Mouse (Mus musculus) liver, embryonic 14.5 days (tissue): Measurements from ENCODE around the gene Rpl15. TPM values are rescaled to one million over a fixed set of nuclear protein-coding genes. Genes with fewer than 3 reads are reported as not detected.

Experiments
- ATAC-seq: fragments of 200-750 bp; cut with Nextera tagmentation; 2 replicates; pipeline ENCODE4 v1.8.0; 2017; ENCODE audit warnings: moderate number of reproducible peaks, mild to moderate bottlenecking, moderate library complexity; ENCODE audit not compliant: insufficient read depth
- DNase-seq, 3 experiments: peaks; one replicate each; pipeline ENCODE4 v3.0.0-alpha.2; 2012 to 2013; ENCODE audit warnings: low read depth in 3 of 3, low spot score in 3 of 3
- H3K27ac ChIP-seq: fragments of 300-500 bp; sonication (generic); 2 replicates; pipeline ENCODE4 v1.5.1; 2014; ENCODE audit warnings: moderate library complexity, mild to moderate bottlenecking, control low read depth, inconsistent platforms
- H3K27me3 ChIP-seq: fragments of 300-500 bp; sonication (generic); 2 replicates; pipeline ENCODE4 v1.6.1; 2014; ENCODE audit warnings: mild to moderate bottlenecking, low read length, moderate library complexity; ENCODE audit not compliant: control insufficient read depth, insufficient read depth
- H3K36me3 ChIP-seq: fragments of 300-500 bp; sonication (generic); replicated peaks from 2 replicates; pipeline ENCODE4 v1.6.1; 2014; ENCODE audit warnings: low read depth; ENCODE audit not compliant: control insufficient read depth, insufficient read depth
- H3K4me1 ChIP-seq, 2 experiments: fragments of 200-500 bp in 1 of 2; fragments of 300-500 bp in 1 of 2; sonication (generic) in 1 of 2; replicated peaks; 2 replicates each; pipeline ENCODE4 v1.6.1; 2012 to 2014; ENCODE audit warnings: antibody characterized with exemption in 1 of 2, inconsistent platforms in 1 of 2, low read length in 1 of 2; ENCODE audit not compliant: control insufficient read depth in 2 of 2, insufficient read depth in 2 of 2
- H3K4me2 ChIP-seq: fragments of 300-500 bp; sonication (generic); 2 replicates; pipeline ENCODE4 v1.6.1; 2014; ENCODE audit warnings: low read depth, mild to moderate bottlenecking, control low read depth, moderate library complexity
- H3K4me3 ChIP-seq, 2 experiments: fragments of 200-500 bp in 1 of 2; fragments of 300-500 bp in 1 of 2; sonication (generic) in 1 of 2; 2 replicates each; pipeline ENCODE4 v1.5.1; 2012 to 2014; ENCODE audit warnings: low read depth in 2 of 2, low read length in 2 of 2, mild to moderate bottlenecking in 2 of 2, control low read depth in 1 of 2, inconsistent platforms in 1 of 2, moderate library complexity in 1 of 2; ENCODE audit not compliant: insufficient read depth in 1 of 2
- H3K9ac ChIP-seq: fragments of 300-500 bp; sonication (generic); replicated peaks from 2 replicates; pipeline ENCODE4 v1.6.1; 2014; ENCODE audit warnings: mild to moderate bottlenecking, control low read depth, moderate library complexity
- H3K9me3 ChIP-seq: fragments of 300-500 bp; sonication (generic); 2 replicates; pipeline ENCODE4 v1.6.1; 2016; ENCODE audit warnings: low read length, mixed read lengths; ENCODE audit not compliant: control insufficient read depth
- CTCF ChIP-seq: IDR thresholded peaks from 2 replicates; pipeline ENCODE4 v1.5.1; 2016; ENCODE audit warnings: antibody characterized with exemption, low read depth, control low read depth
- EP300 ChIP-seq: IDR thresholded peaks from 2 replicates; pipeline ENCODE4 v1.6.1; 2016; ENCODE audit warnings: antibody characterized with exemption, low read depth
- WGBS: fragments of 180-500 bp; shearing (Covaris S2); extraction: QIAGEN DNeasy Blood & Tissue Kit; methylation state at CpG from one replicate; pipeline ENCODE4 v1.1.7; 2014; ENCODE audit not compliant: insufficient replicate concordance; 5-methylcytosine and 5-hydroxymethylcytosine counted together
- polyA plus RNA-seq, 2 experiments: library from polyadenylated mRNA; depleted of rRNA in 1 of 2; stranded (reverse) in 1 of 2; unstranded in 1 of 2; fragments of >200 nt; fragmentation: Nextera tagmentation in 1 of 2; extraction: Ambion mirVana in 1 of 2; gene quantifications; 2 replicates each; pipeline versions ENCODE4 v1.2.1 to v1.2.3; 2012 to 2014

Gene Rpl15
- 372 and 626 TPM in 2 replicates for polyA plus RNA-seq (2012; rRNA removed)
- 382 and 390 TPM in 2 replicates for polyA plus RNA-seq (2014; fragmentation: Nextera tagmentation; extraction: Ambion mirVana)

DNA sequence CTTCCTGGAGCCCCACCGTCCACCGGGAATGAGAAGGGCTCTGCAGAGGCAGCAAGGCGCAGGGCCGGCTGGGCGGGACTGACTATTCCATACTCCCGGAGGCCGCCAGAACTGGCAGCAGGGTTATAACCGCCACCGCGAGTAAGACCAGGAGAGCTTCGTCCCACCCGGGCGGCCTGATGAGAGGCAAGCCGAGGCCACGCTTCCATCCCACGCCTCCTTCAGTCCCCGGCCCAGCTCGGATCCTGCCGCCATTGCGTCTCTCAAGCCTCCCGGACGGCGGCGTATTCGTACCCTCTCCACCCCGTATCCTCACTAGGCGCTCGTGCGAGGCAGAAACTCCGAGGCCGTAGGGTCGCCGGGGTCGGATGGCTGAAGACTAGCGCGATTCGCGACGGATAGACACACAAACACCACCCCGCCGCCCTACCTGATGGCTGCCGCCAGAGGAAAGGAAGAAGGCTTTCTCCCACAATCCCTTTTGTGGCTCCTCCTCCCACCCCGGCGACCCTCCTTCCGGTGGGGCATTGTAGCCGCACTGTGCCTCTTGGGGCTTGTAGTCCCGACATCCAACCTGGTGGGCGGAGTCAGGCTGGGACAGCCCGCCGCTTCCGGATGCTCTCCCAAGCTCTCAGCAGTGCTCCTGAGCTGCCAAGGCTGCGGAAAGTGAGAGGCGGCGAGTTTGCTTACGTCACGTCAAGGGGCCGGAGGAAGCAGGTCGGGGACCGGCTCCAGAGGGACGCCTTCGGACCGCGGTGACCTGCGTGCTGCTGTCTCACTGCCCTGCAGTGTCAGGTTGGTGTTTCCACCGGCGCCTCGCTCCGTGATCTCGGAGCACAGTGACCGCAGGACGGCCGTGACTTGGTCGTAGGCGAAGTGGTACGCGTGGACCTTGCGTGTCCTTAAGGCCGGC is at the start of gene Rpl15, which contains the start of gene Nkiras1:
Gene Rpl15, minus strand, starts transcription at position 863 of the 913 bp plus-strand sequence.
Gene Nkiras1, plus strand, starts transcription at position 608 of the 913 bp plus-strand sequence.
- Histone ChIP-seq H3K27ac (peak within 1 kb of the TSS; percentile 69), H3K4me3 (peak within 1 kb of the TSS; percentile 79 to 89), H3K36me3 (peaks cover 28% of the 10 kb centered on the region), H3K4me2 (peak within 1 kb of the TSS; percentile 76), H3K27me3 (no peaks in the 10 kb centered on the region), H3K4me1 (peaks cover 4 to 8% of the 10 kb centered on the region in 2 experiments; a peak in 3 of 4 replicates), H3K9me3 (no peaks in the 10 kb centered on the region), H3K9ac (peak within 1 kb of the TSS; percentile 84)
- WGBS, result under 1% methylated on average over 78 of the region's 78 CpGs
- no peak for TF ChIP-seq EP300
- TF ChIP-seq CTCF, result peak; percentile 41; the same call in 1 of the 2 replicates
- ATAC-seq (peak; percentile 100), DNase-seq (peak; percentile 95 to 97 (median 96))

- Histone ChIP-seq H3K9me3 (no peaks in the 10 kb centered on the region), H3K36me3 (no peaks in the 10 kb centered on the region), H3K4me2 (no peak overlapping the region), H3K9ac (no peak overlapping the region), H3K4me3 (no peak overlapping the region), H3K4me1 (0 out of 4 replicates have a peak, but pooled peaks cover 0 to 3% of the 10 kb centered on the region in 2 experiments), H3K27ac (no peak overlapping the region), H3K27me3 (no peaks in the 10 kb centered on the region)
- DNase-seq (no peak), ATAC-seq (no peak)
- no peak for TF ChIP-seq EP300
- no peak for TF ChIP-seq CTCF
- WGBS, result 62% methylated on average over 11 of the region's 11 CpGs
Observed at GRCm38 (mm10) chr14:18317457-18318411, 46.5 kb upstream of the Rpl15 start.

DNA sequence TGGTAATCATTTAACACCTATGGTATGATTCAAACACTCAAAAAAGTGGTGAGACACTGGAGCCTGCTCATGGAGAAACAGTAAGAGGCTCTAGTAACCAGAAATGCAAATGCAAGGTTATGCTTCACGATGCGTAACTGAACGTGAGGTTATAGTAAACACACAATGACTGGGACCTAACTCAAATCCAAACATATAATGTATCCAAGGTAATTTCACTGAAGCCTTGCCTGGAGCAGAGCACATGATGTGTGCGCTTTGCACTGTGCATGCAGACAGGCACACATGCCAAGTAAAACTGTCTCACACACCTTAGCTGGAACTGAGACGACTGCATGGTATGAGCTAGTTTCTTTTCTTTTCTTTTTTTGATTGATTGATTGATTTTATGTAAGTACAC is 33.0 kb upstream of the Rpl15 start:
- Histone ChIP-seq H3K9ac (no peak overlapping the region), H3K4me2 (no peak overlapping the region), H3K27me3 (no peaks in the 10 kb centered on the region), H3K27ac (no peak overlapping the region), H3K9me3 (no peaks in the 10 kb centered on the region), H3K36me3 (no peaks in the 10 kb centered on the region), H3K4me3 (no peak overlapping the region), H3K4me1 (no peaks in the 10 kb centered on the region)
- ATAC-seq (no peak), DNase-seq (no peak)
- 86% methylated on average over 5 of the region's 5 CpGs for WGBS
- no peak for TF ChIP-seq EP300
- no peak for TF ChIP-seq CTCF

DNA sequence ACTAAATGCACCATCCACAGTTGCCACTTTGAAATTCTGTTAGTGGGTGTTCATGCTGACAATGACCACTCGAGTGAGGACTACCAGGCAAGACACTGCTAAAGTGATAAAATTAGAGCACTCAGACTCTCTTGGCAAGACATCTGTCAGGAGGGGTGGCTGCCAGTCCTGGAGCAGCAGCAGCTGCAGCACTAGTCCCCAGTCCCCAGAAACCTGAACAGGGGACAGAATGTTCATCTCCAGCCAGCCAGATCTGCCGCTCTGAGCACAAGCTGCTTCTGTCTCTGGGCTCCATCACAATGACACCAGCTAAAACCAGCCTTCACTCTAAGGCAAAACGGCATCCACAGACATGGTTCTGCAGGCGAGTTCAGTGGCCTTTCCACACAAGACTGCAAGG is 32.1 kb upstream of the Rpl15 start:
- DNase-seq, result no peak
- WGBS, result 76% methylated on average over 4 of the region's 4 CpGs
- TF ChIP-seq EP300 (no peak), CTCF (no peak)

More for the DNA sequence above, 32.1 kb upstream of the Rpl15 start:
- H3K4me2 ChIP-seq, result no peak overlapping the region
- H3K27ac ChIP-seq, result no peak overlapping the region
- no peak for ATAC-seq
- H3K4me1 ChIP-seq, result no peaks in the 10 kb centered on the region
- H3K9ac ChIP-seq, result no peak overlapping the region
- no peaks in the 10 kb centered on the region for H3K36me3 ChIP-seq
- no peaks in the 10 kb centered on the region for H3K9me3 ChIP-seq
- H3K4me3 ChIP-seq, result no peak overlapping the region
- H3K27me3 ChIP-seq, result no peaks in the 10 kb centered on the region
